Mouse (Mus musculus) kidney, embryonic 14.5 days (tissue): ENCODE results near the gene Dimt1. TPM values are rescaled to one million over a fixed set of nuclear protein-coding genes. Genes with fewer than 3 reads are reported as not detected.
"Not testable (repeated sequence)": the region's sequence is repeated elsewhere in the genome, so short reads cannot be mapped to it uniquely, and the experiment has no call there.

ENCODE experiments used
- ATAC-seq: fragments of 200-750 bp; cut with Nextera tagmentation; 2 replicates; pipeline ENCODE4 v1.8.0; 2017; ENCODE audit warnings: moderate number of reproducible peaks, mild to moderate bottlenecking, moderate TSS enrichment, moderate library complexity; ENCODE audit not compliant: low FRiP score, low TSS enrichment
- H3K27ac ChIP-seq: fragments of 300-500 bp; sonication (generic); 2 replicates; pipeline ENCODE4 v1.5.1; 2014; ENCODE audit warnings: low read depth, mild to moderate bottlenecking, low read length, moderate library complexity, mixed read lengths
- H3K27me3 ChIP-seq: fragments of 300-500 bp; sonication (generic); 2 replicates; pipeline ENCODE4 v1.6.1; 2014; ENCODE audit warnings: mild to moderate bottlenecking, low read length; ENCODE audit not compliant: control insufficient read depth, insufficient read depth
- H3K36me3 ChIP-seq: fragments of 300-500 bp; sonication (generic); 2 replicates; pipeline ENCODE4 v1.6.1; 2014; ENCODE audit warnings: low read length, mixed read lengths; ENCODE audit not compliant: control insufficient read depth, insufficient read depth
- H3K4me1 ChIP-seq: fragments of 300-500 bp; sonication (generic); 2 replicates; pipeline ENCODE4 v1.6.1; 2014; ENCODE audit warnings: low read length, mixed read lengths; ENCODE audit not compliant: control insufficient read depth, insufficient read depth
- H3K4me2 ChIP-seq: fragments of 300-500 bp; sonication (generic); replicated peaks from 2 replicates; pipeline ENCODE4 v1.6.1; 2014; ENCODE audit warnings: low read depth, mild to moderate bottlenecking, low read length
- H3K4me3 ChIP-seq: fragments of 300-500 bp; sonication (generic); 2 replicates; pipeline ENCODE4 v1.5.1; 2014; ENCODE audit warnings: mild to moderate bottlenecking, low read length
- H3K9ac ChIP-seq: fragments of 300-500 bp; sonication (generic); 2 replicates; pipeline ENCODE4 v1.6.1; 2014; ENCODE audit warnings: low read depth, mild to moderate bottlenecking, low read length, moderate library complexity
- H3K9me3 ChIP-seq: fragments of 300-500 bp; sonication (generic); 2 replicates; pipeline ENCODE4 v1.6.1; 2016; ENCODE audit warnings: low read length; ENCODE audit not compliant: control insufficient read depth
- WGBS: fragments of 180-500 bp; shearing (Covaris S2); extraction: QIAGEN DNeasy Blood & Tissue Kit; methylation state at CpG from one replicate; pipeline ENCODE4 v1.1.7; 2014; 5-methylcytosine and 5-hydroxymethylcytosine counted together
- polyA plus RNA-seq: library from polyadenylated mRNA; unstranded; fragments of >200 nt; fragmentation: Nextera tagmentation; extraction: Ambion mirVana; gene quantifications from 2 replicates; pipeline ENCODE4 v1.2.1, GENCODE M21; 2014

Dimt1 gene
- polyA plus RNA-seq, 1 experiment from 2014 or later: 54.6 TPM

- no peak for ATAC-seq
- Histone ChIP-seq H3K4me2 (peak overlapping the region; percentile 73), H3K27me3 (no peaks in the 10 kb centered on the region), H3K36me3 (peaks cover 29% of the 10 kb centered on the region), H3K4me1 (peaks cover 6% of the 10 kb centered on the region; the same call in 1 of the 2 replicates), H3K9me3 (no peaks in the 10 kb centered on the region), H3K27ac (peak overlapping the region; percentile 65; the same call in 1 of the 2 replicates), H3K4me3 (peak overlapping the region; percentile 85), H3K9ac (peak overlapping the region; percentile 90)
- WGBS: 5% methylated on average over 6 of the region's 6 CpGs
These were observed 656 bp downstream of the Dimt1 start for GRCm38 (mm10) chr13:106947583-106947982.

- no peaks in the 10 kb centered on the region for H3K9me3 ChIP-seq
- no peak overlapping the region for H3K4me2 ChIP-seq
- 94% methylated on average over 3 of the region's 3 CpGs for WGBS
- no peak overlapping the region for H3K4me3 ChIP-seq
- ATAC-seq: no peak
- no peaks in the 10 kb centered on the region for H3K4me1 ChIP-seq
- no peak overlapping the region for H3K9ac ChIP-seq
- no peaks in the 10 kb centered on the region for H3K27me3 ChIP-seq
- H3K27ac ChIP-seq: no peak overlapping the region
- peaks cover 71% of the 10 kb centered on the region for H3K36me3 ChIP-seq
These were observed 8.0 kb downstream of the Dimt1 start for GRCm38 (mm10) chr13:106954880-106955279.

GRCm38 (mm10) chr13:106957554-106957953, 10.6 kb downstream of the Dimt1 start:
- no peak overlapping the region for H3K9ac ChIP-seq
- no peaks in the 10 kb centered on the region for H3K27me3 ChIP-seq
- H3K36me3 ChIP-seq: peaks cover 68% of the 10 kb centered on the region
- H3K4me3 ChIP-seq: no peak overlapping the region
- H3K4me2 ChIP-seq: no peak overlapping the region
- H3K9me3 ChIP-seq: no peaks in the 10 kb centered on the region
- 89% methylated on average over 4 of the region's 4 CpGs for WGBS
- no peaks in the 10 kb centered on the region for H3K4me1 ChIP-seq
- H3K27ac ChIP-seq: no peak overlapping the region
- no peak for ATAC-seq

- Histone ChIP-seq H3K4me3 (no peak overlapping the region), H3K27me3 (no peaks in the 10 kb centered on the region), H3K9me3 (no peaks in the 10 kb centered on the region), H3K36me3 (peaks cover 69% of the 10 kb centered on the region), H3K4me1 (no peaks in the 10 kb centered on the region), H3K9ac (no peak overlapping the region), H3K4me2 (no peak overlapping the region), H3K27ac (no peak overlapping the region)
- 93% methylated on average over 3 of the region's 3 CpGs for WGBS
- ATAC-seq: no peak
These were observed 11.4 kb downstream of the Dimt1 start for GRCm38 (mm10) chr13:106958286-106958685.

GRCm38 (mm10) chr13:106960557-106960956, 13.6 kb downstream of the Dimt1 start:
- H3K4me1 ChIP-seq: no peaks in the 10 kb centered on the region
- WGBS: 95% methylated on average over 3 of the region's 3 CpGs
- no peaks in the 10 kb centered on the region for H3K27me3 ChIP-seq
- peaks cover 62% of the 10 kb centered on the region for H3K36me3 ChIP-seq
- H3K9ac ChIP-seq: no peak overlapping the region
- no peak for ATAC-seq
- H3K4me3 ChIP-seq: no peak overlapping the region
- no peak overlapping the region for H3K27ac ChIP-seq
- no peak overlapping the region for H3K4me2 ChIP-seq
- H3K9me3 ChIP-seq: no peaks in the 10 kb centered on the region

GRCm38 (mm10) chr13:106961496-106961895, 14.6 kb downstream of the Dimt1 start:
- peaks cover 61% of the 10 kb centered on the region for H3K36me3 ChIP-seq
- no peak overlapping the region for H3K9ac ChIP-seq
- H3K4me1 ChIP-seq: no peaks in the 10 kb centered on the region
- no peaks in the 10 kb centered on the region for H3K9me3 ChIP-seq
- H3K4me3 ChIP-seq: no peak overlapping the region
- no peaks in the 10 kb centered on the region for H3K27me3 ChIP-seq
- ATAC-seq: no peak
- WGBS: 90% methylated on average over 4 of the region's 4 CpGs
- no peak overlapping the region for H3K27ac ChIP-seq
- H3K4me2 ChIP-seq: no peak overlapping the region

- WGBS: 87% methylated on average over 2 of the region's 2 CpGs
- no peaks in the 10 kb centered on the region for H3K27me3 ChIP-seq
- H3K9ac ChIP-seq: no peak overlapping the region
- H3K36me3 ChIP-seq: peaks cover 14% of the 10 kb centered on the region
- no peak overlapping the region for H3K4me3 ChIP-seq
- no peak for ATAC-seq
- H3K27ac ChIP-seq: no peak overlapping the region
- no peak overlapping the region for H3K4me2 ChIP-seq
- no peaks in the 10 kb centered on the region for H3K4me1 ChIP-seq
- no peaks in the 10 kb centered on the region for H3K9me3 ChIP-seq
These were observed 50.0 kb downstream of the Dimt1 start for GRCm38 (mm10) chr13:106996891-106997290.

GRCm38 (mm10) chr13:106997557-106997956, 50.6 kb downstream of the Dimt1 start:
- H3K36me3 ChIP-seq, H3K4me1 ChIP-seq, ATAC-seq, H3K27me3 ChIP-seq, H3K9me3 ChIP-seq, H3K4me2 ChIP-seq, H3K9ac ChIP-seq, H3K4me3 ChIP-seq, H3K27ac ChIP-seq: not testable (repeated sequence)
- WGBS: 91% methylated on average over 4 of the region's 4 CpGs

GRCm38 (mm10) chr13:106998026-106998425, 51.1 kb downstream of the Dimt1 start:
- Histone ChIP-seq H3K36me3 (peaks cover 3% of the 10 kb centered on the region; the same call in 1 of the 2 replicates), H3K9me3 (no peaks in the 10 kb centered on the region), H3K4me2 (no peak overlapping the region), H3K9ac (no peak overlapping the region), H3K27me3 (no peaks in the 10 kb centered on the region), H3K27ac (no peak overlapping the region), H3K4me3 (no peak overlapping the region), H3K4me1 (no peaks in the 10 kb centered on the region)
- 79% methylated on average over 2 of the region's 2 CpGs for WGBS
- ATAC-seq: no peak
